In the genomic region with DNA sequence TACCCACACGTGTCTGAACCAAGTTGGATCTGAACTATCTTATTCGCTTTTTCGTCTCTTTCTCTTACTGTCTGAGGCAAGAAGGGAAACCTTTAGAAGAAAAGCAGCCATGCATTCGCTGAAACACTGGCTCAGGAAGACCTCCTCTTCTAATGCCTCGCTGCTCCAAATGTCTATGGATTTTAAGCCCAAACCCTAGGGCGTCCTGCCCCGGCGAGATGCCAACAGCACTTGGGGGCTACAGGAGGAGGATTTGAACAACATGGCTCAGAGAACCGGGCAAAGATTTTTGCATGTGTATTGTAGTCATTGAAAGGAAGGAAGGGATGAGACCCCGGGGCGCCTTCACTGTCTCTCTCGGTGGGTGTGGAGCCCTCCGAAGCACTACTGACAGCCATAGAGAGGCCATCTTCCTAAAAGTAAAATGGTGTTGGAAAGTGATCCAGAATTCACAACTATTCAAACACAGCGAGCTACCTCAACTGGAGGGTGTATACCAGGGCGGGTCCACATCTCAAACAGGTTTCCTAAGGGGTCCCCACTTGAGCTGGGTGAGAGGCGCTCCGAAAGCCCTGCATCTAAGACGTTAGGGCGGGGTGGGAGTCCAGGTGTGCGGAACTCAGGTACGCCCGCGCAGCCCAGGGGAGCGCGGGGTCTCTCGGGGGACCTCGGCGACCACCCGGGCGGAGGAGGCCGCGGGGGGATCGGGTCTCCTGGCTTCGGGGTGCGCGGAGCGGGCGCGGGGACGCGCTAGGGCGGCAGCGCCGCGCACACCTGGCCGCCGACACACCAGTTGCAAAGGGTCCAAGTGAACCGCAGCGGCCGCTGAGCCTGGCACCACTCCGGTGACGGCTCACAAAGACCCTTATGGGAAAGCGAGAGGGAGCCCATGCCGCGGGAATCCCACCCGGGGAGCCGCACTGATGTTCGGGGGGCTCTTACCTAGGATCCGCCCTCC, we compare ENCODE assay signal across 8 mouse cellular contexts. TPM values are rescaled to one million over a fixed set of nuclear protein-coding genes. Genes with fewer than 3 reads are reported as not detected.
DNase-seq lines count a peak whose midpoint lies in the region; ATAC-seq lines count a peak whose summit lies in the region.

No protein-coding gene starts in this region.

- under 1% methylated on average over 59 of the region's 59 CpGs for WGBS in forebrain, embryonic 10.5 days
- WGBS in hindbrain, embryonic 16.5 days, result under 1% methylated on average over 34 of the region's 59 CpGs
- WGBS in lung, embryonic 16.5 days, result 1% methylated on average over 59 of the region's 59 CpGs

- H3K27ac ChIP-seq in forebrain, embryonic 10.5 days, result peak overlapping the region; percentile 83
- no peak overlapping the region for H3K27ac ChIP-seq in hindbrain, embryonic 16.5 days (ENCODE audit: low read depth, low read length)
- H3K27ac ChIP-seq in lung, embryonic 16.5 days (ENCODE audit: low read length), result peak overlapping the region; percentile 49

- peak; percentile 41 for DNase-seq in adrenal gland, postnatal 25 days
- DNase-seq in forebrain, embryonic 10.5 days (ENCODE audit: extremely low spot score, low spot score), result peak; percentile 28
- DNase-seq in retina, postnatal 1 day, result peak; percentile 45
- DNase-seq in T-cell, adult 2 months (ENCODE audit: low spot score), result no peak

- H3K9ac ChIP-seq in hindbrain, embryonic 16.5 days (ENCODE audit: low read depth, low read length), result peak overlapping the region; percentile 86
- H3K9ac ChIP-seq in lung, embryonic 16.5 days (ENCODE audit: low read length), result peak overlapping the region; percentile 89

- peaks cover 7% of the 10 kb centered on the region for H3K4me1 ChIP-seq in megakaryocyte, embryonic 14.5 days
- peaks cover 21% of the 10 kb centered on the region for H3K4me1 ChIP-seq in forebrain, embryonic 10.5 days
- H3K4me1 ChIP-seq in hindbrain, embryonic 16.5 days (ENCODE audit: control insufficient read depth, insufficient read depth, low read depth, low read length), result peaks cover 7% of the 10 kb centered on the region
- H3K4me1 ChIP-seq in lung, embryonic 16.5 days (replicated peaks; ENCODE audit: control insufficient read depth, insufficient read depth, low read length), result peaks cover 10% of the 10 kb centered on the region; the same call in 1 of the 2 replicates

- peaks cover 3% of the 10 kb centered on the region for H3K9me3 ChIP-seq in megakaryocyte, embryonic 14.5 days
- peaks cover 4% of the 10 kb centered on the region; the same call in 1 of the 2 replicates for H3K9me3 ChIP-seq in forebrain, embryonic 10.5 days
- no peaks in the 10 kb centered on the region; the same call in 1 of the 2 replicates for H3K9me3 ChIP-seq in hindbrain, embryonic 16.5 days (ENCODE audit: control insufficient read depth, low read length)
- H3K9me3 ChIP-seq in lung, embryonic 16.5 days (ENCODE audit: control insufficient read depth, low read length), result no peaks in the 10 kb centered on the region

- no peaks in the 10 kb centered on the region for H3K36me3 ChIP-seq in megakaryocyte, embryonic 14.5 days (replicated peaks; ENCODE audit: low read length)
- no peaks in the 10 kb centered on the region for H3K36me3 ChIP-seq in forebrain, embryonic 10.5 days (replicated peaks)
- H3K36me3 ChIP-seq in hindbrain, embryonic 16.5 days (ENCODE audit: control insufficient read depth, insufficient read depth, low read length), result no peaks in the 10 kb centered on the region
- no peaks in the 10 kb centered on the region for H3K36me3 ChIP-seq in lung, embryonic 16.5 days (ENCODE audit: control insufficient read depth, insufficient read depth, low read length)

- no peak for ATAC-seq in megakaryocyte, adult 5-6 weeks (ENCODE audit: poor library complexity, severe bottlenecking)
- peak; percentile 72 for ATAC-seq in hindbrain, embryonic 16.5 days
- peak; percentile 68 for ATAC-seq in lung, embryonic 16.5 days (ENCODE audit: low read depth)

- peaks cover 42% of the 10 kb centered on the region for H3K27me3 ChIP-seq in megakaryocyte, embryonic 14.5 days (replicated peaks)
- H3K27me3 ChIP-seq in forebrain, embryonic 10.5 days (ENCODE audit: poor library complexity, severe bottlenecking), result peaks cover 40% of the 10 kb centered on the region
- no peaks in the 10 kb centered on the region for H3K27me3 ChIP-seq in hindbrain, embryonic 16.5 days (replicated peaks; ENCODE audit: control insufficient read depth, insufficient read depth, low read length)
- no peaks in the 10 kb centered on the region for H3K27me3 ChIP-seq in lung, embryonic 16.5 days (ENCODE audit: control insufficient read depth, insufficient read depth, low read depth, low read length)

- peak overlapping the region; percentile 90 for H3K4me3 ChIP-seq in megakaryocyte, embryonic 14.5 days (replicated peaks)
- H3K4me3 ChIP-seq in forebrain, embryonic 10.5 days, result peak overlapping the region; percentile 82
- peak overlapping the region; percentile 91 for H3K4me3 ChIP-seq in hindbrain, embryonic 16.5 days (ENCODE audit: low read length)
- peak overlapping the region; percentile 85 for H3K4me3 ChIP-seq in lung, embryonic 16.5 days (ENCODE audit: low read length)

- peak overlapping the region; percentile 66 for H3K4me2 ChIP-seq in hindbrain, embryonic 16.5 days (ENCODE audit: low read length)
- peak overlapping the region; percentile 98 for H3K4me2 ChIP-seq in lung, embryonic 16.5 days (ENCODE audit: low read depth, low read length)

RNA-seq across cellular contexts. Expression of a gene that starts 6.3 kb away (rescaled TPM):
- polyA plus RNA-seq in megakaryocyte, embryonic 14.5 days (2012; ENCODE audit: insufficient read depth, low replicate concordance), result 0.47 and 0.61 TPM in 2 replicates
- total RNA-seq in megakaryocyte, adult 5-6 weeks (2015), result 27.2 and 34.8 TPM in 2 replicates
- 28.9 and 32.4 TPM in 2 replicates for total RNA-seq in megakaryocyte, adult 5-6 weeks (2017)
- 29.3 and 44.1 TPM in 2 replicates for total RNA-seq in adrenal gland, postnatal 25 days (2021)
- polyA plus RNA-seq in forebrain, embryonic 10.5 days (2016; fragmentation: Nextera tagmentation; extraction: Ambion mirVana), result 6.8 and 8.7 TPM in 2 replicates
- 31.5 and 33.7 TPM in 2 replicates for polyA plus RNA-seq in hindbrain, embryonic 16.5 days (2015; fragmentation: Nextera tagmentation; extraction: Ambion mirVana)
- 31.7 and 33.4 TPM in 2 replicates for polyA plus RNA-seq in lung, embryonic 16.5 days (2015; fragmentation: Nextera tagmentation; extraction: Ambion mirVana)
